Mouse (Mus musculus) mammary gland, adult 2 months (tissue): Measurements from ENCODE around the gene Fbxl4. TPM values are rescaled to one million over a fixed set of nuclear protein-coding genes. Genes with fewer than 3 reads are reported as not detected.

Source experiments
- polyA plus RNA-seq: library from polyadenylated mRNA; depleted of rRNA; stranded (reverse); fragments of >200 nt; gene quantifications from 2 replicates; pipeline ENCODE4 v1.2.3, GENCODE M21; 2012; ENCODE audit warnings: low replicate concordance; rRNA removed

The Fbxl4 gene
- 18.3 and 39.3 TPM in 2 replicates for polyA plus RNA-seq

GRCm38 (mm10) chr4:22357266-22357930 lies at the start of gene Fbxl4:
Fbxl4 (plus strand) TSS chr4:22357543.

Other genes starting within 250 kb of the Fbxl4 start
- 0.02 TPM in 1 of 2 replicates, not detected in the other for gene Pou3f2, start 130.8 kb downstream of the Fbxl4 start, polyA plus RNA-seq